Mouse (Mus musculus) liver, embryonic 13.5 days (tissue): ENCODE measurements around the gene Pon2. TPM values are rescaled to one million over a fixed set of nuclear protein-coding genes. Genes with fewer than 3 reads are reported as not detected.

ENCODE experiments used
- ATAC-seq: fragments of 200-750 bp; cut with Nextera tagmentation; 2 replicates; pipeline ENCODE4 v1.8.0; 2017; ENCODE audit warnings: low read depth, mild to moderate bottlenecking, moderate number of reproducible peaks, moderate library complexity
- DNase-seq: peaks from one replicate; pipeline ENCODE4 v3.0.0; 2022
- H3K27ac ChIP-seq: fragments of 300-500 bp; sonication (generic); 2 replicates; pipeline ENCODE4 v1.5.1; 2015; ENCODE audit warnings: moderate library complexity, mild to moderate bottlenecking, inconsistent platforms
- H3K27me3 ChIP-seq: fragments of 300-500 bp; sonication (generic); 2 replicates; pipeline ENCODE4 v1.6.1; 2015; ENCODE audit warnings: mild to moderate bottlenecking, inconsistent platforms
- H3K36me3 ChIP-seq: fragments of 300-500 bp; sonication (generic); 2 replicates; pipeline ENCODE4 v1.6.1; 2015; ENCODE audit warnings: mild to moderate bottlenecking, inconsistent platforms
- H3K4me1 ChIP-seq: fragments of 300-500 bp; sonication (generic); replicated peaks from 2 replicates; pipeline ENCODE4 v1.6.1; 2015; ENCODE audit warnings: inconsistent platforms
- H3K4me2 ChIP-seq: fragments of 300-500 bp; sonication (generic); 2 replicates; pipeline ENCODE4 v1.6.1; 2015; ENCODE audit warnings: inconsistent platforms, mild to moderate bottlenecking, moderate library complexity
- H3K4me3 ChIP-seq: fragments of 300-500 bp; sonication (generic); replicated peaks from 2 replicates; pipeline ENCODE4 v1.5.1; 2015; ENCODE audit warnings: mild to moderate bottlenecking, inconsistent platforms
- H3K9ac ChIP-seq: fragments of 300-500 bp; sonication (generic); 2 replicates; pipeline ENCODE4 v1.6.1; 2015; ENCODE audit warnings: mild to moderate bottlenecking, inconsistent platforms
- H3K9me3 ChIP-seq: fragments of 300-500 bp; sonication (generic); replicated peaks from 2 replicates; pipeline ENCODE4 v1.6.1; 2016; ENCODE audit warnings: inconsistent platforms
- WGBS: fragments of 180-500 bp; shearing (Covaris S2); methylation state at CpG from one replicate; pipeline ENCODE4 v1.1.7; 2015; ENCODE audit not compliant: insufficient replicate concordance; 5-methylcytosine and 5-hydroxymethylcytosine counted together
- polyA plus RNA-seq: library from polyadenylated mRNA; unstranded; fragments of >200 nt; fragmentation: Nextera tagmentation; extraction: Ambion mirVana; gene quantifications from 2 replicates; pipeline ENCODE4 v1.2.1, GENCODE M21; 2015

Pon2 gene
- polyA plus RNA-seq, 1 experiment from 2014 or later = 52.6 TPM

DNA sequence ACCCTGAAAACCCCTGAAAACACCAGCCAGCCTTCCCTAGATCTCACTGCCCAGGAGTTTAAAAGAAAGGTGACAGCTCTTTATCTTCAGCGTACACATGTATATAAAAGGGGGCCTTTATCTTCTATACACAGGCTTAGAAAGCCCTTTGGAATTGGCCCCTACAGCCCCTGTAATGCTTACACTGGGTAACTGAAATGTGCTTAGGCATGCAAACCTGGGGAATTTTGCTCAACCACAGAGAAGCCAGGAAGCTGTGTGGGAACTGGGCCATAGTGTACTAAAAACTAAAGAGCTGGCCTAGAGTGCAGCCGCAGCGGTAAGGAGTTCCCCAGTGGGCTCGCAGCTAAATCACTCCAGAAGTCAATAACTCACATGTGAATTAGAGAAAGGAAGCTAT is 6.8 kb downstream of the Pon2 start:
- no peaks in the 10 kb centered on the region for H3K9me3 ChIP-seq
- H3K4me3 ChIP-seq = peak overlapping the region; percentile 32
- H3K4me2 ChIP-seq = peak overlapping the region; percentile 84
- 24% methylated on average over 4 of the region's 4 CpGs for WGBS
- peaks cover 90% of the 10 kb centered on the region for H3K4me1 ChIP-seq
- DNase-seq (peak; percentile 69), ATAC-seq (peak; percentile 84)
- peak overlapping the region; percentile 90 for H3K27ac ChIP-seq
- H3K36me3 ChIP-seq = peaks cover 62% of the 10 kb centered on the region
- H3K9ac ChIP-seq = peak overlapping the region; percentile 64
- no peaks in the 10 kb centered on the region for H3K27me3 ChIP-seq

DNA sequence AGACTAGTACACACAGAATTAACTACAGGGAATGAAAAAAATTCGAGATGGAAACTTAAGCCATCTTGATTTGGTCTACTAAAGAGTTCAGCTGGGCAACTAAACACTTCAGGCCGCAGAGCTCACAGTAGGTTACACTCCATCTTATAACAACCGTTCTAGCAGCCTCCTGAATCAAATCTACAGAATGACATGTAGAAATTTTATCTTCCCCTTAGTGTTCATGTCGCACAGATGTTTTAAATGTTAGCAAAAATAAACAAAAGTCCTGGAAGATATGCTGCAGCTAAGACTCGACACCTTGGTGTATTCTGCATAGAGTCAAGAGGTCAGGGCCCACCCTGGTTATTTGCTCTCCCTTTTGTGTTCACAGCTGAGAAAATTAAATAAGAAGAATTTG is 10.3 kb downstream of the Pon2 start:
- H3K4me3 ChIP-seq = no peak overlapping the region
- peak overlapping the region; percentile 95 for H3K27ac ChIP-seq
- 31% methylated on average over 5 of the region's 5 CpGs for WGBS
- no peaks in the 10 kb centered on the region for H3K9me3 ChIP-seq
- DNase-seq (no peak), ATAC-seq (peak; percentile 8; the same call in 1 of the 2 replicates)
- no peaks in the 10 kb centered on the region for H3K27me3 ChIP-seq
- H3K36me3 ChIP-seq = peaks cover 51% of the 10 kb centered on the region
- H3K4me2 ChIP-seq = peak overlapping the region; percentile 36
- H3K9ac ChIP-seq = peak overlapping the region; percentile 57
- H3K4me1 ChIP-seq = peaks cover 76% of the 10 kb centered on the region

DNA sequence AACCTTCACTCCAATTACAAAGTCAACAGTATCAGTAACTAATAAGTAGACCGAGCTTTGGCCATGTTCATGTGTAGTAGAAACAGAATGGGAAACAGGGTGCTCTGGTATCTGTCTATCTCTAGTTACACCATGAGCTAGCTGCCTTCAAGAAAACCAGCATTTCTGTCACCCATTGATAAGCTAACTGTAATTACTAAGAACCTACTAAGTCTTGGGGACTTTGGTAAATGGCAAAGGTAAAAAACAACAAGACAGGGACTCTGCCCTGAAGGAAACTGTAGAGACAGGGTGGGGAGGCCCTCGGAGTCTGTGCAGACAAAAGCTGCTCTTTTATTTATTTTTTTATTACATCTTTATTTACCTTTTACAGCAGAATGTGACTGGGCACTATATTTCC is 10.9 kb downstream of the Pon2 start:
- no peak overlapping the region for H3K4me3 ChIP-seq
- H3K4me1 ChIP-seq = peaks cover 76% of the 10 kb centered on the region
- peak overlapping the region; percentile 57 for H3K9ac ChIP-seq
- ATAC-seq (peak; percentile 83), DNase-seq (peak; percentile 39)
- peaks cover 51% of the 10 kb centered on the region for H3K36me3 ChIP-seq
- peak overlapping the region; percentile 95 for H3K27ac ChIP-seq
- H3K4me2 ChIP-seq = peak overlapping the region; percentile 36
- no peaks in the 10 kb centered on the region for H3K27me3 ChIP-seq
- no peaks in the 10 kb centered on the region for H3K9me3 ChIP-seq
- WGBS = 21% methylated on average over 2 of the region's 2 CpGs

DNA sequence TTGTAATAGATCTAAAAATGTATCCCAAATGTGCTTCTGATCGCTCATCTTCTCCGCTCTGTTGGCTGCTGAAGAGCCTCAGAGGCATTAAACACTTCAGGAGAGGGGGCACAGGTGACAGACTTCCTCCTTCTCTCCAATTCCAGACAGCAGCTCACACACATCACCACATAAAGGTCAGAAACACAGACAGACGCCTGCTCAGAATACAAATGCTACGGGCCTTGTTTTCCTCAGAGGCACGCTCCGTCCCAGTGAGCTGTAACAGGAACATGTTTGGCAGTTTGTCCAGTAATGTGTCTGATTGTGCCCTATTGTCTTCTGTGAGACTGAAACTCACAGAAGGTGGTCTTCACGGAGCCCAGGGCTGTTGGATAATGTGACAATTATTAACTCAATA is 15.8 kb downstream of the Pon2 start:
- Histone ChIP-seq H3K4me2 (no peak overlapping the region), H3K9ac (0 out of 2 replicates have a peak overlapping the region, but pooled peaks have one; percentile 30), H3K4me3 (no peak overlapping the region), H3K27ac (peak overlapping the region; percentile 16; the same call in 1 of the 2 replicates), H3K36me3 (peaks cover 61% of the 10 kb centered on the region), H3K4me1 (peaks cover 42% of the 10 kb centered on the region), H3K27me3 (no peaks in the 10 kb centered on the region), H3K9me3 (no peaks in the 10 kb centered on the region)
- ATAC-seq (no peak), DNase-seq (no peak)
- 86% methylated on average over 7 of the region's 7 CpGs for WGBS

DNA sequence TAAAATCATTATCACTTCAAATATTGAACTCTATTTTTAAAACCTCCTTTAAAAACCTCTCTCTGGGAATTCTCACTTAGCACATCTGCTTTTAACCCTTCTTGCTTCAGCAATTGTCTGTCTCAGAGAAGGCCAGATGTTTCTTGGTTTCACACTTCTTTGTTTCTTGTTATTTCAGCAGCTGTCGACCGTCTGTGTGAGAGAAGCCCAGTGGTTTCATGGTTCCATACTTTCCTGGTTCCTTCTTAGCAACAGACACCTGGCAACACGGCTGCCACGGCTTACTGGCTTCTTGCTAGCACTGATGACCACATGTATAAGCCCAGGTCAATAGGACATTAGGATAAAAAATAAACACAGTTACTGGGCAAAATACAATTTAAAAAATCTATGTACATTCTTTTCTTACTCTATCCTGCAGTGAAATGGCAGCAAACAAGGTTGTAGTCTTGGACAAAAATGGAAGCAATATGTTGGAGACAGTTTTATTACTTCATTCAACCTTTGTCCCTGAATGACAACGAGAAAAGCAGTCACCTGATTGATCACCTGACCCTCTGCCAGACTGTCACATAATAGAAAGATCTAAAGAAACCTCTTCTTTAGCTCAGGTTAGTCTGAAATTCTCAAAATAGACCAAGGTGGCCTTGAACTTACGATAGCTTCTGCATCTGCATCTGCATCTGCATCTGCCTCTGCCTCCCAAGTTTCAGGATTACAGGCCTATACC is 17.5 kb downstream of the Pon2 start:
- ATAC-seq = no peak
- 81% methylated on average over 6 of the region's 6 CpGs for WGBS
- H3K36me3 ChIP-seq = peaks cover 70% of the 10 kb centered on the region

DNA sequence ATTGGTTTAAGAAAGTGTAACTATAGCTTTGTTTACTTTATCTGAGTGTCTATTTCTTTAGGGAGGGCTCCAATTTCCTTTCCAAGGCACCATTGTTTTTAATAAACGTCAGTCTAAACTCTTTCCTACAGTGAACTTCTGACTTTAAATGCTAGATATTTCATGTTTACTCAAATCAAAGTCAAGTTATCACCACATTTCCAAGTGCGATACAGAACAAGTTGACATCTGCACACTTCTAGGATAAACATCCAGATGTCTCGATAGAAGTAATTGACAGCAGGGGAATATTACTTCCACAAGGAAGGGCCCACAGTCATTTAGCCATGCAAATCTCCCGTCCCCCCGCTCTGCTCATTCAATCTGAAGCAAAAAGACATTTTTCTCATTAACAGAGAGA is 20.3 kb downstream of the Pon2 start:
- H3K4me1 ChIP-seq = peaks cover 19% of the 10 kb centered on the region

More for the DNA sequence above, 17.5 kb downstream of the Pon2 start:
- Histone ChIP-seq H3K9me3 (no peaks in the 10 kb centered on the region), H3K9ac (no peak overlapping the region), H3K27ac (no peak overlapping the region), H3K4me2 (no peak overlapping the region), H3K27me3 (no peaks in the 10 kb centered on the region), H3K4me1 (peaks cover 32% of the 10 kb centered on the region), H3K4me3 (no peak overlapping the region)
- DNase-seq = no peak

DNA sequence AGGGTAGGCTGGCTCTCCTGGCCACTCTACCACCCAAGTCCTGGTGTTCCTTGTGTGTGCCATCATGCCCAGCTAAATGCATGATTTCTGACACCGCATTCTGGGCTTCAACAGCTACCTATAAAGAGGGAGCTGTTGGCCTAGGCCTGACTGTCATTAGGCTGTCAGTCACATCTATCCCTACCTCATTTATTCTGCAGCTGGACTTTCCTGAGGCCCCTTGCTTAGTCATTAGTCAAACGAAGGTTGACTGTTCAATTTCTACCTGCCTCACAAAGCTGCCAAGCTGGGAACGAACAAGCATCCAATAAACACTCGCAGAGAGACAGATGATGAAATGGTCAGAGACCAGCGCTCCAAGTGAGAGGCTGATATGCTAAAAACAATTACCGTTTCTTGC is 28.6 kb downstream of the Pon2 start:
- H3K36me3 ChIP-seq = peaks cover 88% of the 10 kb centered on the region
- WGBS = 90% methylated on average over 6 of the region's 6 CpGs

More for the DNA sequence above, 20.3 kb downstream of the Pon2 start:
- H3K36me3 ChIP-seq = peaks cover 83% of the 10 kb centered on the region
- H3K9me3 ChIP-seq = no peaks in the 10 kb centered on the region
- no peak overlapping the region for H3K4me2 ChIP-seq
- DNase-seq = no peak
- H3K27ac ChIP-seq = no peak overlapping the region
- H3K27me3 ChIP-seq = no peaks in the 10 kb centered on the region
- 83% methylated on average over 5 of the region's 5 CpGs for WGBS
- no peak overlapping the region for H3K4me3 ChIP-seq
- no peak overlapping the region for H3K9ac ChIP-seq
- no peak for ATAC-seq

DNA sequence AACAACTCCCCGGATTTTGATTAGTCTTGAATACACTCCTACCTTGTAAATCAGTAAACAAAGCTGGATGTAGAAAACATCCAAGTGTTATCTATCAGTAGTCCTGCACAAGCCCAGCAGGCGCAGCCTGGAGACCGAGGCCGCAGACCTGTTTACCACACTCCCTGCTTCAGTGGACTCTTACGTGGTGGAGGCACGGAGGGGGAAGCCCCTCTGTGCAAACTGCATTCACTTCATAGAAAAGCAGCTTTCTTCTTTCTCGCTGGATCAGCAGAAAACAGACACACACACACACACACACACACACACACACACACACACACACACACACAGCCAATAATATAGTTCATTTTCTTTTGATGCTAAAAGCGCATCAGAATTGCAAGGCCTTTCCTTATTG is 33.5 kb downstream of the Pon2 start:
- Histone ChIP-seq H3K9me3 (no peaks in the 10 kb centered on the region), H3K4me3 (no peak overlapping the region), H3K4me1 (peaks cover 26% of the 10 kb centered on the region), H3K27ac (no peak overlapping the region; the same call in 1 of the 2 replicates), H3K4me2 (no peak overlapping the region), H3K27me3 (no peaks in the 10 kb centered on the region), H3K9ac (no peak overlapping the region), H3K36me3 (peaks cover 69% of the 10 kb centered on the region)
- no peak for ATAC-seq
- WGBS = 75% methylated on average over 8 of the region's 8 CpGs
- no peak for DNase-seq

More for the DNA sequence above, 28.6 kb downstream of the Pon2 start:
- no peaks in the 10 kb centered on the region for H3K9me3 ChIP-seq
- H3K4me3 ChIP-seq = no peak overlapping the region
- no peak overlapping the region for H3K9ac ChIP-seq
- no peak overlapping the region for H3K4me2 ChIP-seq
- no peak for DNase-seq
- ATAC-seq = no peak
- no peaks in the 10 kb centered on the region for H3K27me3 ChIP-seq
- no peaks in the 10 kb centered on the region; the same call in 1 of the 2 replicates for H3K4me1 ChIP-seq
- no peak overlapping the region for H3K27ac ChIP-seq

DNA sequence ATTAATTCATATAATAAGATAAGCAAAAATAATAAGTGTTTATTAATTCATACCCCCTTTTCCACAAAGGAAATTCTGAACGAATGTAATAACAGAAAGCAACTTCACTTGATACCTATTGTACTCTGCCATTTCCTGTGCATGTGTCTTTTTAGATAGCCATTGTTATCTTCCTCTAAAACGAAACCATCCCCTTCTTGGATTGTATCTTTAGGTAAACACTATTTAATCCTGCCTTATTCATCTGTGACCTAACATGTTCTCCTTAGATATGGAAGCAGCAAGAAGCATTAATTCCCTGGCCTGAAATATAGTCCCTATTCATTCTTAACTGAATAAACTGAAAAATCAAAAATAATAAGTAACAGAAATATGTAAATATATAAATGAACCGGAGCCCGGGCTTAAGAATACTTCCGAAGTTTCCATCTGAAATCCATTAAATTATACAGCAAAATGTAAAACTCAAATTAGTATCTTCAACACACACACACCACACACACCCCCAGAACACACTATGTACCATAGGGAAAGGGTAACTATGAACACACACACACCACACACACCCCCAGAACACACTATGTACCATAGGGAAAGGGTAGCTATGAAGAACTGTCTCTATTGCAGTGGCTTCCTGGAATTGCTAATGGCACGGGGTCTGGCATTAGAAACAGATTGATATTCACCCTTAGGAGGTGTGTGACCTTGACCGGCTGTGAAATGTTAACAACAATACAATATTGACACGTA is 34.8 kb downstream of the Pon2 start:
- no peak for DNase-seq
- Histone ChIP-seq H3K36me3 (peaks cover 56% of the 10 kb centered on the region), H3K27ac (peak overlapping the region; percentile 66), H3K4me2 (no peak overlapping the region), H3K27me3 (no peaks in the 10 kb centered on the region), H3K4me3 (no peak overlapping the region), H3K4me1 (peaks cover 26% of the 10 kb centered on the region), H3K9ac (no peak overlapping the region), H3K9me3 (no peaks in the 10 kb centered on the region)
- 65% methylated on average over 8 of the region's 8 CpGs for WGBS
- ATAC-seq = peak; percentile 86

DNA sequence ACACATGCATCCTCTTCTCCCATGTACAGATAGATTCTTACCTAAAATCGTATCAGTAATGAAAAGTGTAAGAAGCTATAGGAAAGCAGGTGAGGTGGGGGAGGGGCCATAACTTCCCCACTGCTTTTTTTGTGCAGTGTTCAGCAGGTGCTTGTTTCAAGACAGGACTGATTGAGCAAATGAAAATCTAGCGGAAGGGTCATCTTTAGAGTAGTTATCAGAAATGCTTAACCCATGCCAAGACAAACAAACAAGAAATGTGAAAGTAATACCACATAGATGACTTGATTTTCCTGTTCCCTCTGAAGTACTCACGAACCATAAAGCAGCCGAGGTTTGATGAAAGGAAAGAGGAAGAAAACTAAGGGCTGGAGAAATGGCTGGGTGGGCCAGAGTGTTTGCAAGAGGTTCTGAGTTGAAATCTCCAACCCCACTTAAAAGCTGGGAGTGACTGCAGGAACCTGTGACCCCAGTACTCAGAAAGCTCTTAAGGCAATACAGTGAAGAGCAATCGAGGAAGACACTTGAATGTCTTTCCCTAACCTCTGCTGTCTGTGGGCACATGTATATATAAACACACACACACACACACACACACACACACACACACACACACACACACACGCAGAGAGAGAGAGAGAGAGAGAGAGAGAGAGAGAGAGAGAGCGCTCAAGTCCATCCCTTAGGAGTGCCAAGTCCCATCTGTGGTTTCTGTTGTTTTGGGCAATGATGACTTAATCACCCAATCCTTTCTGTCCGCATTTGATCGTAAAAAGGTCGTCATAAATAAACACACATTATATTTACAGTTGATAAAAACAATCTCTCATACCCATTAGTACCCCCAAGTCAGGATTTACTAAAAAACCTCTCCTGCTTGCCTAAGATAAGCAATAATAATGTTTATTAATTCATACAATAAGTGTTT is 35.7 kb downstream of the Pon2 start:
- H3K9ac ChIP-seq = 0 out of 2 replicates have a peak overlapping the region, but pooled peaks have one; percentile 11
- H3K9me3 ChIP-seq = no peaks in the 10 kb centered on the region
- no peak for DNase-seq
- no peak overlapping the region for H3K4me2 ChIP-seq
- peak; percentile 33; the same call in 1 of the 2 replicates for ATAC-seq
- H3K4me3 ChIP-seq = no peak overlapping the region
- no peaks in the 10 kb centered on the region for H3K27me3 ChIP-seq
- peaks cover 48% of the 10 kb centered on the region for H3K36me3 ChIP-seq
- 61% methylated on average over 9 of the region's 10 CpGs for WGBS
- peaks cover 26% of the 10 kb centered on the region for H3K4me1 ChIP-seq
- H3K27ac ChIP-seq = no peak overlapping the region
